Mouse (Mus musculus) brain, embryonic 14.5 days (tissue): ENCODE measurements around the gene Depp1. TPM values are rescaled to one million over a fixed set of nuclear protein-coding genes. Genes with fewer than 3 reads are reported as not detected.
A peak's percentile ranks its signal among the peaks of the same experiment; 100 is the strongest.
"Not testable (repeated sequence)": the region's sequence is repeated elsewhere in the genome, so short reads cannot be mapped to it uniquely, and the experiment has no call there.

ENCODE experiments used
- DNase-seq: peaks from one replicate; pipeline ENCODE4 v3.0.0-alpha.2; 2011; ENCODE audit warnings: low read depth
- CTCF ChIP-seq: fragments of 200-500 bp; IDR thresholded peaks from 2 replicates; pipeline ENCODE4 v1.5.1; 2012; ENCODE audit warnings: inconsistent platforms, mild to moderate bottlenecking, moderate library complexity, borderline replicate concordance; ENCODE audit not compliant: insufficient read depth, insufficient read length; ENCODE audit errors: extremely low read depth
- POLR2A ChIP-seq: fragments of 200-500 bp; IDR thresholded peaks from 2 replicates; pipeline ENCODE4 v1.6.1; 2012; ENCODE audit warnings: mild to moderate bottlenecking, inconsistent platforms, borderline replicate concordance; ENCODE audit not compliant: poor library complexity, insufficient read depth, insufficient read length, severe bottlenecking; ENCODE audit errors: extremely low read depth
- polyA plus RNA-seq: library from polyadenylated mRNA; depleted of rRNA; stranded (reverse); fragments of >200 nt; gene quantifications from 2 replicates; pipeline ENCODE4 v1.2.3, GENCODE M21; 2012; rRNA removed

The Depp1 gene
- polyA plus RNA-seq: 3.2 and 3.4 TPM in 2 replicates

GRCm38 (mm10) chr6:116650406-116650805 lies at the start of gene Depp1:
Gene Depp1 (plus strand): TSS chr6:116650609.
- no peak for DNase-seq
- TF ChIP-seq POLR2A: no peak
- no peak for TF ChIP-seq CTCF

- DNase-seq: not testable (repeated sequence)
Observed at GRCm38 (mm10) chr6:116600969-116601368, 49.4 kb upstream of the Depp1 start.

- no peak for DNase-seq
- peak; percentile 28; the same call in 1 of the 2 replicates for TF ChIP-seq CTCF
- TF ChIP-seq POLR2A: no peak
Observed at GRCm38 (mm10) chr6:116607230-116607629, 43.2 kb upstream of the Depp1 start.

GRCm38 (mm10) chr6:116615719-116616118 lies 34.7 kb upstream of the Depp1 start:
- DNase-seq: no peak
- TF ChIP-seq CTCF (no peak), POLR2A (no peak)

- DNase-seq: no peak
- TF ChIP-seq POLR2A (no peak), CTCF (no peak)
Observed at GRCm38 (mm10) chr6:116618073-116618472, 32.3 kb upstream of the Depp1 start.

- no peak for TF ChIP-seq POLR2A
- no peak for TF ChIP-seq CTCF
- DNase-seq: no peak
Observed at GRCm38 (mm10) chr6:116621318-116622023, 28.9 kb upstream of the Depp1 start.

- DNase-seq: not testable (repeated sequence)
Observed at GRCm38 (mm10) chr6:116626417-116626816, 24.0 kb upstream of the Depp1 start.

- TF ChIP-seq POLR2A (no peak), CTCF (no peak)
- no peak for DNase-seq
Observed at GRCm38 (mm10) chr6:116628095-116628494, 22.3 kb upstream of the Depp1 start.

- DNase-seq: peak; percentile 96
- TF ChIP-seq POLR2A: peak; percentile 100
- TF ChIP-seq CTCF: no peak
Observed at GRCm38 (mm10) chr6:116628539-116629171, 21.8 kb upstream of the Depp1 start, which contains the start of gene Zfp422. Gene Zfp422 (minus strand): TSS chr6:116628999.

- TF ChIP-seq CTCF: no peak
- TF ChIP-seq POLR2A: no peak
- peak; percentile 8 for DNase-seq
Observed at GRCm38 (mm10) chr6:116629766-116630165, 20.6 kb upstream of the Depp1 start.

- no peak for TF ChIP-seq POLR2A
- TF ChIP-seq CTCF: peak; percentile 77
- peak; percentile 74 for DNase-seq
Observed at GRCm38 (mm10) chr6:116632129-116632528, 18.3 kb upstream of the Depp1 start.

- TF ChIP-seq POLR2A (no peak), CTCF (no peak)
- DNase-seq: no peak
Observed at GRCm38 (mm10) chr6:116633741-116634695, 16.4 kb upstream of the Depp1 start.
